23 mouse cellular contexts compared by ENCODE assay signal in genomic region chr5:3554198-3554597, GRCm38 (mm10). TPM values are rescaled to one million over a fixed set of nuclear protein-coding genes. Genes with fewer than 3 reads are reported as not detected.
DNase-seq lines count a peak whose midpoint lies in the region; ATAC-seq and TF ChIP-seq lines count a peak whose summit lies in the region.
"Had no signal": no experiment of that assay in that cellular context is flagged by ENCODE, and none has a peak within 500 bp of the region (broad histone marks: within the 10 kb centered on the region; RNA-seq: fewer than 3 reads in every experiment).

No protein-coding gene starts in this region.

- WGBS in liver, postnatal 0 days (ENCODE audit: insufficient replicate concordance): 68% methylated on average over 2 of the region's 2 CpGs

- H3K4me2 ChIP-seq in liver, postnatal 0 days (ENCODE audit: low read depth, low read length): no peak overlapping the region
- H3K4me2 ChIP-seq: embryonic facial prominence, embryonic 13.5 days; embryonic facial prominence, embryonic 15.5 days; forebrain, embryonic 13.5 days; forebrain, embryonic 15.5 days had no signal

- H3K9ac ChIP-seq in liver, postnatal 0 days (replicated peaks): no peak overlapping the region
- H3K9ac ChIP-seq: embryonic facial prominence, embryonic 13.5 days; embryonic facial prominence, embryonic 15.5 days; forebrain, embryonic 13.5 days; forebrain, embryonic 15.5 days; forebrain, postnatal 0 days had no signal

- no peaks in the 10 kb centered on the region for H3K9me3 ChIP-seq in liver, postnatal 0 days (ENCODE audit: low read length)
- H3K9me3 ChIP-seq: embryonic facial prominence, embryonic 13.5 days; embryonic facial prominence, embryonic 15.5 days; forebrain, embryonic 13.5 days; forebrain, embryonic 15.5 days had no signal

- H3K27me3 ChIP-seq in liver, postnatal 0 days (ENCODE audit: insufficient read depth, low read length): no peaks in the 10 kb centered on the region
- H3K27me3 ChIP-seq: embryonic facial prominence, embryonic 13.5 days; embryonic facial prominence, embryonic 15.5 days; forebrain, embryonic 13.5 days; forebrain, embryonic 15.5 days; Patski had no signal

- DNase-seq in kidney, postnatal 36 days: peak; percentile 19 to 22
- DNase-seq in kidney, postnatal 10 days: no peak
- peak; percentile 39 for DNase-seq in liver, postnatal 0 days
- DNase-seq in liver: no peak
- peak; percentile 66 for DNase-seq in fat pad, adult 2 months (ENCODE audit: extremely low read depth, low read depth, low spot score)
- DNase-seq in ovary, adult 18-20 months (ENCODE audit: low spot score): no peak
- DNase-seq in cerebellum, postnatal 25 days: no peak
- DNase-seq: adrenal gland, adult 8-10 months; adrenal gland, postnatal 14 days; adrenal gland, postnatal 36 days; cerebellum, adult 11-12 months; cerebellum, adult 9-10 months; cerebellum, postnatal 10 days; cerebellum, postnatal 36 days; embryo, embryonic 11 days; forebrain, postnatal 0 days had no signal

- no peak for TF ChIP-seq EP300 in liver, postnatal 0 days (IDR thresholded peaks at IDR 0.05; ENCODE audit: low read depth)

- TF ChIP-seq CTCF in liver, postnatal 0 days (IDR thresholded peaks at IDR 0.05; ENCODE audit: low read depth): no peak

- peak overlapping the region; percentile 51; the same call in 1 of the 2 replicates for H3K27ac ChIP-seq in liver, postnatal 0 days (ENCODE audit: low read depth)
- H3K27ac ChIP-seq: embryonic facial prominence, embryonic 13.5 days; embryonic facial prominence, embryonic 15.5 days; forebrain, embryonic 13.5 days; forebrain, embryonic 15.5 days had no signal

- no peak overlapping the region for H3K4me3 ChIP-seq in liver, postnatal 0 days (ENCODE audit: low read depth, low read length)
- H3K4me3 ChIP-seq: embryonic facial prominence, embryonic 13.5 days; embryonic facial prominence, embryonic 15.5 days; erythroblast, embryonic 14.5 days; forebrain, embryonic 13.5 days; forebrain, embryonic 15.5 days had no signal

- peaks cover 34% of the 10 kb centered on the region for H3K36me3 ChIP-seq in liver, postnatal 0 days (replicated peaks; ENCODE audit: insufficient read depth, low read length)

- ATAC-seq in liver, postnatal 0 days: peak; percentile 88
- ATAC-seq: activated CD4-positive, CD25-positive, alpha-beta regulatory T cell, adult 4 months; forebrain, embryonic 13.5 days; forebrain, embryonic 15.5 days; forebrain, postnatal 0 days; Patski had no signal

- H3K4me1 ChIP-seq in liver, postnatal 0 days (ENCODE audit: insufficient read depth): peaks cover 3% of the 10 kb centered on the region; the same call in 1 of the 2 replicates
- H3K4me1 ChIP-seq: embryonic facial prominence, embryonic 13.5 days; embryonic facial prominence, embryonic 15.5 days; forebrain, embryonic 13.5 days; forebrain, embryonic 15.5 days had no signal

RNA-seq across cellular contexts. Expression of gene Fam133b, which starts 10.6 kb away (rescaled TPM):
- polyA plus RNA-seq in liver, postnatal 0 days (2015; fragmentation: Nextera tagmentation; extraction: Ambion mirVana): 10.6 and 11.1 TPM in 2 replicates

RNA-seq across cellular contexts. Expression of gene 1700109H08Rik, which starts 17.2 kb away (rescaled TPM):
- polyA plus RNA-seq in liver, postnatal 0 days (2015; fragmentation: Nextera tagmentation; extraction: Ambion mirVana): 0.32 and 0.65 TPM in 2 replicates

RNA-seq across cellular contexts. Expression of gene Pex1, which starts 41.7 kb away (rescaled TPM):
- 8.1 and 11.3 TPM in 2 replicates for polyA plus RNA-seq in liver, postnatal 0 days (2015; fragmentation: Nextera tagmentation; extraction: Ambion mirVana)

RNA-seq across cellular contexts. Expression of gene Rbm48, which starts 42.2 kb away (rescaled TPM):
- polyA plus RNA-seq in liver, postnatal 0 days (2015; fragmentation: Nextera tagmentation; extraction: Ambion mirVana): 4.1 and 4.6 TPM in 2 replicates

Comparison
In these comparisons a context has a peak if more than half of its experiments do, and no peak if none do; other contexts are left out.
1. DNase-seq: peak in kidney, postnatal 36 days (2 of 2), liver, postnatal 0 days (single experiment) and fat pad, adult 2 months (single experiment); none in kidney, postnatal 10 days (single experiment), liver (single experiment), ovary, adult 18-20 months (single experiment) and cerebellum, postnatal 25 days (0 of 2).